Mouse (Mus musculus) limb, embryonic 14.5 days (tissue): ENCODE results near the gene Tmem200a. TPM values are rescaled to one million over a fixed set of nuclear protein-coding genes. Genes with fewer than 3 reads are reported as not detected.

Experiments used
- ATAC-seq: fragments of 200-750 bp; cut with Nextera tagmentation; 2 replicates; pipeline ENCODE4 v1.8.0; 2017; ENCODE audit warnings: low read depth, moderate number of reproducible peaks, moderate TSS enrichment; ENCODE audit not compliant: low FRiP score
- DNase-seq: peaks from one replicate; pipeline ENCODE4 v3.0.0-alpha.2; 2015; ENCODE audit warnings: low spot score
- H3K27ac ChIP-seq: fragments of 300-500 bp; sonication (generic); replicated peaks from 2 replicates; pipeline ENCODE4 v1.5.1; 2014; ENCODE audit warnings: low read depth, mild to moderate bottlenecking, low read length, moderate library complexity, mixed read lengths
- H3K27me3 ChIP-seq: fragments of 300-500 bp; sonication (generic); 2 replicates; pipeline ENCODE4 v1.6.1; 2014; ENCODE audit warnings: low read length, mixed read lengths; ENCODE audit not compliant: control insufficient read depth, insufficient read depth
- H3K36me3 ChIP-seq: fragments of 300-500 bp; sonication (generic); 2 replicates; pipeline ENCODE4 v1.6.1; 2014; ENCODE audit warnings: mild to moderate bottlenecking, low read length, moderate library complexity, mixed read lengths; ENCODE audit not compliant: control insufficient read depth, insufficient read depth
- H3K4me1 ChIP-seq: fragments of 300-500 bp; sonication (generic); 2 replicates; pipeline ENCODE4 v1.6.1; 2014; ENCODE audit warnings: antibody characterized with exemption, low read length, mixed read lengths; ENCODE audit not compliant: control insufficient read depth, insufficient read depth
- H3K4me2 ChIP-seq: fragments of 300-500 bp; sonication (generic); replicated peaks from 2 replicates; pipeline ENCODE4 v1.6.1; 2014; ENCODE audit warnings: low read depth, mild to moderate bottlenecking, low read length, moderate library complexity; ENCODE audit not compliant: severe bottlenecking
- H3K4me3 ChIP-seq: fragments of 300-500 bp; sonication (generic); replicated peaks from 2 replicates; pipeline ENCODE4 v1.5.1; 2014; ENCODE audit warnings: low read length
- H3K9ac ChIP-seq: fragments of 300-500 bp; sonication (generic); 2 replicates; pipeline ENCODE4 v1.6.1; 2014; ENCODE audit warnings: mild to moderate bottlenecking, low read depth, low read length, moderate library complexity; ENCODE audit not compliant: severe bottlenecking
- H3K9me3 ChIP-seq: fragments of 300-500 bp; sonication (generic); 2 replicates; pipeline ENCODE4 v1.6.1; 2016; ENCODE audit warnings: low read length; ENCODE audit not compliant: control insufficient read depth
- POLR2A ChIP-seq: fragments of 200-500 bp; IDR thresholded peaks from 2 replicates; pipeline ENCODE4 v1.8.0; 2012; ENCODE audit warnings: inconsistent platforms, mild to moderate bottlenecking, moderate library complexity, borderline replicate concordance; ENCODE audit not compliant: insufficient read depth, insufficient read length; ENCODE audit errors: extremely low read depth
- WGBS: fragments of 180-500 bp; shearing (Covaris S2); extraction: QIAGEN DNeasy Blood & Tissue Kit; methylation state at CpG from one replicate; pipeline ENCODE4 v1.1.7; 2014; 5-methylcytosine and 5-hydroxymethylcytosine counted together
- polyA plus RNA-seq, 2 experiments: library from polyadenylated mRNA; depleted of rRNA in 1 of 2; stranded (reverse) in 1 of 2; unstranded in 1 of 2; fragments of >200 nt; fragmentation: Nextera tagmentation in 1 of 2; extraction: Ambion mirVana in 1 of 2; gene quantifications; 2 replicates each; pipeline versions ENCODE4 v1.2.1 to v1.2.3; 2012 to 2014

The Tmem200a gene
- polyA plus RNA-seq, 2 experiments, result 8.2 to 11.3 TPM

- H3K27me3 ChIP-seq, result no peaks in the 10 kb centered on the region
- WGBS, result 61% methylated on average over 4 of the region's 4 CpGs
These were observed 3.2 kb upstream of the Tmem200a start for GRCm38 (mm10) chr10:26082081-26082480.

GRCm38 (mm10) chr10:26079678-26080077, 826 bp upstream of the Tmem200a start:
- H3K9me3 ChIP-seq, result no peaks in the 10 kb centered on the region
- 73% methylated on average over 3 of the region's 3 CpGs for WGBS
- H3K27ac ChIP-seq, result no peak overlapping the region
- H3K4me3 ChIP-seq, result no peak overlapping the region
- H3K9ac ChIP-seq, result no peak overlapping the region
- no peaks in the 10 kb centered on the region for H3K4me1 ChIP-seq
- DNase-seq, result no peak
- no peak overlapping the region for H3K4me2 ChIP-seq
- no peak for TF ChIP-seq POLR2A
- no peak for ATAC-seq
- no peaks in the 10 kb centered on the region for H3K36me3 ChIP-seq
- H3K27me3 ChIP-seq, result no peaks in the 10 kb centered on the region

More at GRCm38 (mm10) chr10:26082081-26082480, 3.2 kb upstream of the Tmem200a start:
- ATAC-seq (no peak), DNase-seq (no peak)
- H3K4me2 ChIP-seq, result no peak overlapping the region
- H3K4me3 ChIP-seq, result no peak overlapping the region
- TF ChIP-seq POLR2A, result no peak
- no peaks in the 10 kb centered on the region for H3K4me1 ChIP-seq
- no peak overlapping the region for H3K27ac ChIP-seq
- H3K9ac ChIP-seq, result no peak overlapping the region
- no peaks in the 10 kb centered on the region for H3K9me3 ChIP-seq
- H3K36me3 ChIP-seq, result no peaks in the 10 kb centered on the region

GRCm38 (mm10) chr10:26077671-26078481, 976 bp downstream of the Tmem200a start, which contains the start of gene Gm9767:
Gm9767 (plus strand) TSS chr10:26078255.
- WGBS, result 2% methylated on average over 43 of the region's 52 CpGs
- no peak within 1 kb of the TSS for H3K27ac ChIP-seq
- no peaks in the 10 kb centered on the region for H3K27me3 ChIP-seq
- peak; percentile 35 for ATAC-seq
- DNase-seq, result no peak
- peak within 1 kb of the TSS; percentile 53 for H3K4me3 ChIP-seq
- no peaks in the 10 kb centered on the region for H3K36me3 ChIP-seq
- H3K4me1 ChIP-seq, result no peaks in the 10 kb centered on the region
- peak within 1 kb of the TSS; percentile 66 for H3K9ac ChIP-seq
- H3K9me3 ChIP-seq, result no peaks in the 10 kb centered on the region
- H3K4me2 ChIP-seq, result peak within 1 kb of the TSS; percentile 97
- TF ChIP-seq POLR2A, result no peak

DNA sequence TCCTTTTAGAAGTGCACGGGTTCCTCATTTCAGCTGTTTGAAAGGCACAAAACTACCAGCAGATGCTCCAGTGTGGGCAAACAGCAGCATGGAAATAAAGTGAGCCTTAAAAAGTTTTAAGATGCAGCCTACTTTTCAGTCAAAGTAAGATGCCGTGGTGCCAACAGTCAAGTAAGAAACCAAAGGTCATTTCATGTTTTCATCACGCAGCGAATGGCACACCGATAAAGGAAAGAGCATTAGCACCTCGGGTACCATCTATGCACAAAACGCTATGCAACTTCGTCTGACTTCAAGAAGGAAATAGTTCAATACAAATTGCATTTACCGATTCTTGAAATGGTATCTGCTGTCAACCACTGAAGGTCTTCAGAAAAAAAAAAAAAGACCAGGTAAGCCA, 1.9 kb downstream of the Tmem200a start:
- Histone ChIP-seq H3K27ac (no peak overlapping the region), H3K9ac (no peak overlapping the region), H3K36me3 (no peaks in the 10 kb centered on the region), H3K27me3 (no peaks in the 10 kb centered on the region), H3K4me3 (peak overlapping the region; percentile 53), H3K9me3 (no peaks in the 10 kb centered on the region), H3K4me1 (no peaks in the 10 kb centered on the region), H3K4me2 (no peak overlapping the region)
- no peak for ATAC-seq
- no peak for DNase-seq
- TF ChIP-seq POLR2A, result no peak
- WGBS, result 81% methylated on average over 9 of the region's 9 CpGs

DNA sequence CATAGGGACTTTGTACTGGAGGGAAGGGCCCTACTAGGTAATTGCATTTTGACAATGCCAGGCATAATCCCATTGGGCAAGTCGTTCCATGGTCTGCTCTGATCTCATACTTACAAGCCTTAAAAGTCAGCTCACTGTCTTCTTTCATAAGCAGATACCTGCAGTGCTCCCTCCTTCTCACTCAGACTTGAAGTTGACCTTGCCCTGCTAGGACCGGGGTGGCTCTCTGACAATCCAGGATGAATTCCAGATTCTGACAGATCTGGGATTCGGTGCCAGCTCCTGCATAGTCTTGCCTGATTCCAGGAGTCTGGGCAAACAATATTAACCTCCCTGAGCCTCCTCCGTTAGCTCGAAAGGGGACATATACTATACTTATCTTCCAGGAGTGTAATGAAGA, 6.9 kb downstream of the Tmem200a start:
- no peak for TF ChIP-seq POLR2A
- no peak for ATAC-seq
- H3K27ac ChIP-seq, result no peak overlapping the region
- no peaks in the 10 kb centered on the region for H3K9me3 ChIP-seq
- no peak overlapping the region for H3K4me2 ChIP-seq
- H3K27me3 ChIP-seq, result no peaks in the 10 kb centered on the region
- 87% methylated on average over 5 of the region's 5 CpGs for WGBS
- no peak overlapping the region for H3K9ac ChIP-seq
- no peaks in the 10 kb centered on the region for H3K36me3 ChIP-seq
- H3K4me3 ChIP-seq, result no peak overlapping the region
- DNase-seq, result no peak
- no peaks in the 10 kb centered on the region for H3K4me1 ChIP-seq
